Mouse (Mus musculus): Measurements from ENCODE around the gene Herpud1. TPM values are rescaled to one million over a fixed set of nuclear protein-coding genes. Genes with fewer than 3 reads are reported as not detected.

Herpud1 gene
- polyA plus RNA-seq, 1 experiment from 2014 or later: 59.3 TPM

- Histone ChIP-seq H3K4me1 (ENCODE audit: control insufficient read depth, insufficient read depth, low read length) (no peaks in the 10 kb centered on the region), H3K9ac (ENCODE audit: low read length) (no peak overlapping the region), H3K4me3 (ENCODE audit: low read depth, low read length) (no peak overlapping the region), H3K4me2 (ENCODE audit: low read depth) (no peak overlapping the region), H3K36me3 (ENCODE audit: control insufficient read depth, insufficient read depth, low read length) (no peaks in the 10 kb centered on the region), H3K27me3 (ENCODE audit: control insufficient read depth, insufficient read depth, low read length) (no peaks in the 10 kb centered on the region), H3K9me3 (ENCODE audit: control insufficient read depth, low read length) (no peaks in the 10 kb centered on the region), H3K27ac (ENCODE audit: low read depth, low read length) (no peak overlapping the region)
- no peak for DNase-seq (ENCODE audit: low spot score)
- WGBS: 81% methylated on average over 7 of the region's 7 CpGs
- no peak for ATAC-seq (ENCODE audit: insufficient read depth, low FRiP score, low TSS enrichment)
Observed at GRCm38 (mm10) chr8:94354069-94354531, 32.1 kb upstream of the Herpud1 start.

GRCm38 (mm10) chr8:94354571-94354970 is 31.7 kb upstream of the Herpud1 start:
- ATAC-seq (ENCODE audit: insufficient read depth, low FRiP score, low TSS enrichment) (no peak), DNase-seq (ENCODE audit: low spot score) (no peak)
- no peak overlapping the region for H3K27ac ChIP-seq (ENCODE audit: low read depth, low read length)
- no peaks in the 10 kb centered on the region for H3K4me1 ChIP-seq (ENCODE audit: control insufficient read depth, insufficient read depth, low read length)
- H3K9ac ChIP-seq (ENCODE audit: low read length): no peak overlapping the region
- no peak overlapping the region for H3K4me2 ChIP-seq (ENCODE audit: low read depth)
- H3K36me3 ChIP-seq (ENCODE audit: control insufficient read depth, insufficient read depth, low read length): no peaks in the 10 kb centered on the region
- H3K4me3 ChIP-seq (ENCODE audit: low read depth, low read length): no peak overlapping the region
- 78% methylated on average over 4 of the region's 4 CpGs for WGBS
- H3K27me3 ChIP-seq (ENCODE audit: control insufficient read depth, insufficient read depth, low read length): no peaks in the 10 kb centered on the region
- no peaks in the 10 kb centered on the region for H3K9me3 ChIP-seq (ENCODE audit: control insufficient read depth, low read length)

GRCm38 (mm10) chr8:94357220-94357619 is 29.0 kb upstream of the Herpud1 start:
- ATAC-seq (ENCODE audit: insufficient read depth, low FRiP score, low TSS enrichment) (no peak), DNase-seq (ENCODE audit: low spot score) (no peak)
- Histone ChIP-seq H3K4me3 (ENCODE audit: low read depth, low read length) (no peak overlapping the region), H3K9me3 (ENCODE audit: control insufficient read depth, low read length) (no peaks in the 10 kb centered on the region), H3K27ac (ENCODE audit: low read depth, low read length) (no peak overlapping the region), H3K36me3 (ENCODE audit: control insufficient read depth, insufficient read depth, low read length) (no peaks in the 10 kb centered on the region), H3K4me1 (ENCODE audit: control insufficient read depth, insufficient read depth, low read length) (no peaks in the 10 kb centered on the region), H3K4me2 (ENCODE audit: low read depth) (no peak overlapping the region), H3K9ac (ENCODE audit: low read length) (no peak overlapping the region), H3K27me3 (ENCODE audit: control insufficient read depth, insufficient read depth, low read length) (no peaks in the 10 kb centered on the region)
- WGBS: 85% methylated on average over 6 of the region's 6 CpGs

- H3K9me3 ChIP-seq (ENCODE audit: control insufficient read depth, low read length): no peaks in the 10 kb centered on the region
- H3K36me3 ChIP-seq (ENCODE audit: control insufficient read depth, insufficient read depth, low read length): no peaks in the 10 kb centered on the region
- H3K4me1 ChIP-seq (ENCODE audit: control insufficient read depth, insufficient read depth, low read length): no peaks in the 10 kb centered on the region
- ATAC-seq (ENCODE audit: insufficient read depth, low FRiP score, low TSS enrichment): no peak
- WGBS: 81% methylated on average over 5 of the region's 5 CpGs
- H3K4me3 ChIP-seq (ENCODE audit: low read depth, low read length): no peak overlapping the region
- no peak for DNase-seq (ENCODE audit: low spot score)
- no peak overlapping the region for H3K4me2 ChIP-seq (ENCODE audit: low read depth)
- H3K27me3 ChIP-seq (ENCODE audit: control insufficient read depth, insufficient read depth, low read length): no peaks in the 10 kb centered on the region
- no peak overlapping the region for H3K9ac ChIP-seq (ENCODE audit: low read length)
- H3K27ac ChIP-seq (ENCODE audit: low read depth, low read length): no peak overlapping the region
Observed at GRCm38 (mm10) chr8:94358541-94358940, 27.7 kb upstream of the Herpud1 start.

- DNase-seq (ENCODE audit: low spot score) (no peak), ATAC-seq (ENCODE audit: insufficient read depth, low FRiP score, low TSS enrichment) (no peak)
- H3K4me3 ChIP-seq (ENCODE audit: low read depth, low read length): no peak overlapping the region
- no peaks in the 10 kb centered on the region for H3K27me3 ChIP-seq (ENCODE audit: control insufficient read depth, insufficient read depth, low read length)
- H3K4me1 ChIP-seq (ENCODE audit: control insufficient read depth, insufficient read depth, low read length): no peaks in the 10 kb centered on the region
- H3K9ac ChIP-seq (ENCODE audit: low read length): no peak overlapping the region
- no peak overlapping the region for H3K27ac ChIP-seq (ENCODE audit: low read depth, low read length)
- 84% methylated on average over 6 of the region's 6 CpGs for WGBS
- no peaks in the 10 kb centered on the region for H3K9me3 ChIP-seq (ENCODE audit: control insufficient read depth, low read length)
- no peak overlapping the region for H3K4me2 ChIP-seq (ENCODE audit: low read depth)
- H3K36me3 ChIP-seq (ENCODE audit: control insufficient read depth, insufficient read depth, low read length): no peaks in the 10 kb centered on the region
Observed at GRCm38 (mm10) chr8:94361774-94362431, 24.3 kb upstream of the Herpud1 start.

- Histone ChIP-seq H3K4me3 (ENCODE audit: low read depth, low read length) (no peak overlapping the region), H3K4me2 (ENCODE audit: low read depth) (no peak overlapping the region), H3K9ac (ENCODE audit: low read length) (no peak overlapping the region), H3K36me3 (ENCODE audit: control insufficient read depth, insufficient read depth, low read length) (no peaks in the 10 kb centered on the region), H3K4me1 (ENCODE audit: control insufficient read depth, insufficient read depth, low read length) (no peaks in the 10 kb centered on the region), H3K27ac (ENCODE audit: low read depth, low read length) (no peak overlapping the region), H3K9me3 (ENCODE audit: control insufficient read depth, low read length) (no peaks in the 10 kb centered on the region), H3K27me3 (ENCODE audit: control insufficient read depth, insufficient read depth, low read length) (no peaks in the 10 kb centered on the region)
- no peak for DNase-seq (ENCODE audit: low spot score)
- WGBS: 81% methylated on average over 7 of the region's 7 CpGs
- ATAC-seq (ENCODE audit: insufficient read depth, low FRiP score, low TSS enrichment): no peak
Observed at GRCm38 (mm10) chr8:94362607-94363239, 23.5 kb upstream of the Herpud1 start.

- Histone ChIP-seq H3K9me3 (ENCODE audit: control insufficient read depth, low read length) (no peaks in the 10 kb centered on the region), H3K9ac (ENCODE audit: low read length) (no peak overlapping the region), H3K4me2 (ENCODE audit: low read depth) (no peak overlapping the region), H3K4me3 (ENCODE audit: low read depth, low read length) (no peak overlapping the region), H3K4me1 (ENCODE audit: control insufficient read depth, insufficient read depth, low read length) (no peaks in the 10 kb centered on the region), H3K36me3 (ENCODE audit: control insufficient read depth, insufficient read depth, low read length) (no peaks in the 10 kb centered on the region), H3K27ac (ENCODE audit: low read depth, low read length) (no peak overlapping the region), H3K27me3 (ENCODE audit: control insufficient read depth, insufficient read depth, low read length) (no peaks in the 10 kb centered on the region)
- no peak for ATAC-seq (ENCODE audit: insufficient read depth, low FRiP score, low TSS enrichment)
- WGBS: 56% methylated on average over 4 of the region's 4 CpGs
- DNase-seq (ENCODE audit: low spot score): no peak
Observed at GRCm38 (mm10) chr8:94363288-94363688, 22.9 kb upstream of the Herpud1 start.

DNA sequence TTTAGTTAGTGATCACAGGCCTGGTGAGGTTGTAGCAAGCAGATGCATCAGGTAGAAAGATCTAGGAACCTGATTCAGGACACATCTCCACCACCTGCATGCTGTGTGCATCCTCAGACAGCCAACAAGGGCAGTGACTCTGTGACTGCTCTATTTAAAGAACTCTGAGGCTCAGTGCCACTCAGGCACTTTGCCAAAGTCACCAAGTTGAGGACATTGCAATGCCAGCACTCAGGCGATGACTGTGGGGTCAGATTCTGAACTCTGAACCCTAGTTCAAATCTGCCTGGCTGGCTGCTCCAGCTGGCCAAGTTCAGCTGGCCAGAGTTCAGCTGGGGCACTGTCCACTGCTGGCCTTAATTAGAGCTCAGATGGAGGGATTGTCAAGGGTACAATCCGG is 22.3 kb upstream of the Herpud1 start:
- no peak overlapping the region for H3K27ac ChIP-seq (ENCODE audit: low read depth, low read length)
- WGBS: 91% methylated on average over 2 of the region's 2 CpGs
- H3K9ac ChIP-seq (ENCODE audit: low read length): no peak overlapping the region
- ATAC-seq (ENCODE audit: insufficient read depth, low FRiP score, low TSS enrichment): no peak
- H3K4me3 ChIP-seq (ENCODE audit: low read depth, low read length): no peak overlapping the region
- H3K4me2 ChIP-seq (ENCODE audit: low read depth): no peak overlapping the region
- H3K36me3 ChIP-seq (ENCODE audit: control insufficient read depth, insufficient read depth, low read length): no peaks in the 10 kb centered on the region
- no peaks in the 10 kb centered on the region for H3K27me3 ChIP-seq (ENCODE audit: control insufficient read depth, insufficient read depth, low read length)
- H3K4me1 ChIP-seq (ENCODE audit: control insufficient read depth, insufficient read depth, low read length): no peaks in the 10 kb centered on the region
- DNase-seq (ENCODE audit: low spot score): no peak
- H3K9me3 ChIP-seq (ENCODE audit: control insufficient read depth, low read length): no peaks in the 10 kb centered on the region

GRCm38 (mm10) chr8:94364686-94365312 is 21.4 kb upstream of the Herpud1 start:
- no peaks in the 10 kb centered on the region for H3K9me3 ChIP-seq (ENCODE audit: control insufficient read depth, low read length)
- H3K9ac ChIP-seq (ENCODE audit: low read length): no peak overlapping the region
- H3K4me1 ChIP-seq (ENCODE audit: control insufficient read depth, insufficient read depth, low read length): no peaks in the 10 kb centered on the region
- H3K4me3 ChIP-seq (ENCODE audit: low read depth, low read length): no peak overlapping the region
- no peak overlapping the region for H3K4me2 ChIP-seq (ENCODE audit: low read depth)
- no peaks in the 10 kb centered on the region for H3K27me3 ChIP-seq (ENCODE audit: control insufficient read depth, insufficient read depth, low read length)
- no peak overlapping the region for H3K27ac ChIP-seq (ENCODE audit: low read depth, low read length)
- DNase-seq (ENCODE audit: low spot score) (no peak), ATAC-seq (ENCODE audit: insufficient read depth, low FRiP score, low TSS enrichment) (no peak)
- WGBS: 88% methylated on average over 6 of the region's 6 CpGs
- no peaks in the 10 kb centered on the region for H3K36me3 ChIP-seq (ENCODE audit: control insufficient read depth, insufficient read depth, low read length)
